Mouse (Mus musculus) forebrain, embryonic 13.5 days (tissue): ENCODE results near the gene Map2. TPM values are rescaled to one million over a fixed set of nuclear protein-coding genes. Genes with fewer than 3 reads are reported as not detected.

Experiments used
- ATAC-seq: fragments of 200-750 bp; cut with Nextera tagmentation; 2 replicates; pipeline ENCODE4 v1.8.0; 2017
- H3K27ac ChIP-seq: fragments of 300-500 bp; sonication (generic); 2 replicates; pipeline ENCODE4 v1.5.1; 2015; ENCODE audit warnings: inconsistent platforms, mild to moderate bottlenecking, moderate library complexity
- H3K27me3 ChIP-seq: fragments of 300-500 bp; sonication (generic); 2 replicates; pipeline ENCODE4 v1.6.1; 2015; ENCODE audit warnings: mild to moderate bottlenecking, inconsistent platforms
- H3K36me3 ChIP-seq: fragments of 300-500 bp; sonication (generic); 2 replicates; pipeline ENCODE4 v1.6.1; 2015; ENCODE audit warnings: mild to moderate bottlenecking, inconsistent platforms; ENCODE audit not compliant: poor library complexity, severe bottlenecking
- H3K4me1 ChIP-seq: fragments of 300-500 bp; sonication (generic); 2 replicates; pipeline ENCODE4 v1.6.1; 2015; ENCODE audit warnings: inconsistent platforms
- H3K4me2 ChIP-seq: fragments of 300-500 bp; sonication (generic); 2 replicates; pipeline ENCODE4 v1.6.1; 2015; ENCODE audit warnings: inconsistent platforms, mild to moderate bottlenecking, moderate library complexity
- H3K4me3 ChIP-seq: fragments of 300-500 bp; sonication (generic); 2 replicates; pipeline ENCODE4 v1.5.1; 2015; ENCODE audit warnings: mild to moderate bottlenecking, inconsistent platforms
- H3K9ac ChIP-seq: fragments of 300-500 bp; sonication (generic); 2 replicates; pipeline ENCODE4 v1.6.1; 2015; ENCODE audit warnings: mild to moderate bottlenecking, inconsistent platforms
- H3K9me3 ChIP-seq: fragments of 300-500 bp; sonication (generic); replicated peaks from 2 replicates; pipeline ENCODE4 v1.6.1; 2016; ENCODE audit warnings: inconsistent platforms
- WGBS: fragments of 180-500 bp; shearing (Covaris S2); methylation state at CpG from one replicate; pipeline ENCODE4 v1.1.7; 2015; 5-methylcytosine and 5-hydroxymethylcytosine counted together
- polyA plus RNA-seq: library from polyadenylated mRNA; unstranded; fragments of >200 nt; fragmentation: Nextera tagmentation; extraction: Ambion mirVana; gene quantifications from 2 replicates; pipeline ENCODE4 v1.2.1, GENCODE M21; 2015

Map2 gene
- polyA plus RNA-seq, 1 experiment from 2014 or later, result 332 TPM

GRCm38 (mm10) chr1:66365600-66365999, 190.5 kb downstream of the Map2 start:
- Histone ChIP-seq H3K4me1 (peaks cover 7% of the 10 kb centered on the region), H3K9ac (no peak overlapping the region), H3K9me3 (no peaks in the 10 kb centered on the region), H3K27me3 (no peaks in the 10 kb centered on the region), H3K4me2 (no peak overlapping the region), H3K36me3 (peaks cover 38% of the 10 kb centered on the region), H3K4me3 (no peak overlapping the region), H3K27ac (no peak overlapping the region)
- 82% methylated on average over 4 of the region's 4 CpGs for WGBS
- no peak for ATAC-seq

GRCm38 (mm10) chr1:66369486-66369885, 194.4 kb downstream of the Map2 start:
- H3K4me2 ChIP-seq, result no peak overlapping the region
- 88% methylated on average over 7 of the region's 7 CpGs for WGBS
- no peaks in the 10 kb centered on the region; the same call in 1 of the 2 replicates for H3K4me1 ChIP-seq
- no peak overlapping the region for H3K27ac ChIP-seq
- H3K9ac ChIP-seq, result no peak overlapping the region
- no peaks in the 10 kb centered on the region for H3K9me3 ChIP-seq
- ATAC-seq, result no peak
- H3K27me3 ChIP-seq, result no peaks in the 10 kb centered on the region
- H3K4me3 ChIP-seq, result no peak overlapping the region
- peaks cover 29% of the 10 kb centered on the region for H3K36me3 ChIP-seq

- H3K9ac ChIP-seq, result no peak overlapping the region
- ATAC-seq, result no peak
- no peak overlapping the region for H3K27ac ChIP-seq
- H3K4me1 ChIP-seq, result no peaks in the 10 kb centered on the region; the same call in 1 of the 2 replicates
- H3K27me3 ChIP-seq, result no peaks in the 10 kb centered on the region
- H3K4me3 ChIP-seq, result no peak overlapping the region
- no peaks in the 10 kb centered on the region for H3K9me3 ChIP-seq
- WGBS, result 73% methylated on average over 2 of the region's 2 CpGs
- peaks cover 19% of the 10 kb centered on the region for H3K36me3 ChIP-seq
- no peak overlapping the region for H3K4me2 ChIP-seq
Measured at GRCm38 (mm10) chr1:66371371-66371770, 196.3 kb downstream of the Map2 start.

- 43% methylated on average over 4 of the region's 4 CpGs for WGBS
- Histone ChIP-seq H3K27ac (peak overlapping the region; percentile 95), H3K9ac (peak overlapping the region; percentile 40; the same call in 1 of the 2 replicates), H3K9me3 (no peaks in the 10 kb centered on the region), H3K36me3 (peaks cover 11% of the 10 kb centered on the region), H3K4me2 (peak overlapping the region; percentile 65), H3K4me1 (peaks cover 53% of the 10 kb centered on the region), H3K4me3 (peak overlapping the region; percentile 41), H3K27me3 (no peaks in the 10 kb centered on the region)
- ATAC-seq, result peak; percentile 34
Measured at GRCm38 (mm10) chr1:66386321-66386720, 211.2 kb downstream of the Map2 start.

- peak; percentile 96 for ATAC-seq
- WGBS, result 5% methylated on average over 10 of the region's 10 CpGs
- Histone ChIP-seq H3K27ac (peak overlapping the region; percentile 95), H3K4me3 (peak overlapping the region; percentile 41), H3K36me3 (peaks cover 10% of the 10 kb centered on the region; the same call in 1 of the 2 replicates), H3K4me2 (peak overlapping the region; percentile 65), H3K9ac (peak overlapping the region; percentile 70), H3K27me3 (no peaks in the 10 kb centered on the region), H3K4me1 (peaks cover 53% of the 10 kb centered on the region), H3K9me3 (no peaks in the 10 kb centered on the region)
Measured at GRCm38 (mm10) chr1:66386751-66387452, 211.8 kb downstream of the Map2 start.

- peak overlapping the region; percentile 23 for H3K4me3 ChIP-seq
- peak overlapping the region; percentile 72 for H3K27ac ChIP-seq
- H3K36me3 ChIP-seq, result no peaks in the 10 kb centered on the region
- ATAC-seq, result peak; percentile 37; the same call in 1 of the 2 replicates
- no peaks in the 10 kb centered on the region for H3K27me3 ChIP-seq
- peak overlapping the region; percentile 56 for H3K4me2 ChIP-seq
- 24% methylated on average over 8 of the region's 8 CpGs for WGBS
- no peaks in the 10 kb centered on the region for H3K9me3 ChIP-seq
- peak overlapping the region; percentile 56 for H3K9ac ChIP-seq
- H3K4me1 ChIP-seq, result peaks cover 53% of the 10 kb centered on the region
Measured at GRCm38 (mm10) chr1:66388561-66388960, 213.5 kb downstream of the Map2 start.

- Histone ChIP-seq H3K9me3 (no peaks in the 10 kb centered on the region), H3K4me2 (peak overlapping the region; percentile 45), H3K27me3 (no peaks in the 10 kb centered on the region), H3K4me1 (peaks cover 24% of the 10 kb centered on the region), H3K36me3 (peaks cover 7% of the 10 kb centered on the region; the same call in 1 of the 2 replicates), H3K4me3 (no peak overlapping the region), H3K9ac (no peak overlapping the region), H3K27ac (peak overlapping the region; percentile 64)
- WGBS, result 14% methylated on average over 8 of the region's 8 CpGs
- ATAC-seq, result peak; percentile 81
Measured at GRCm38 (mm10) chr1:66394944-66395637, 220.0 kb downstream of the Map2 start.

- no peaks in the 10 kb centered on the region for H3K27me3 ChIP-seq
- peak overlapping the region; percentile 14; the same call in 1 of the 2 replicates for H3K4me2 ChIP-seq
- peaks cover 24% of the 10 kb centered on the region for H3K4me1 ChIP-seq
- 48% methylated on average over 2 of the region's 2 CpGs for WGBS
- no peaks in the 10 kb centered on the region for H3K9me3 ChIP-seq
- H3K9ac ChIP-seq, result no peak overlapping the region
- peak; percentile 37; the same call in 1 of the 2 replicates for ATAC-seq
- peaks cover 11% of the 10 kb centered on the region for H3K36me3 ChIP-seq
- H3K4me3 ChIP-seq, result no peak overlapping the region
- peak overlapping the region; percentile 64; the same call in 1 of the 2 replicates for H3K27ac ChIP-seq
Measured at GRCm38 (mm10) chr1:66395826-66396225, 220.8 kb downstream of the Map2 start.

- peak; percentile 55 for ATAC-seq
- Histone ChIP-seq H3K4me3 (no peak overlapping the region), H3K27ac (peak overlapping the region; percentile 31; the same call in 1 of the 2 replicates), H3K36me3 (peaks cover 53% of the 10 kb centered on the region), H3K27me3 (no peaks in the 10 kb centered on the region), H3K9me3 (no peaks in the 10 kb centered on the region), H3K4me1 (peaks cover 7% of the 10 kb centered on the region; the same call in 1 of the 2 replicates), H3K4me2 (no peak overlapping the region), H3K9ac (peak overlapping the region; percentile 43; the same call in 1 of the 2 replicates)
- WGBS, result 20% methylated on average over 9 of the region's 9 CpGs
Measured at GRCm38 (mm10) chr1:66401902-66402301, 226.8 kb downstream of the Map2 start.

GRCm38 (mm10) chr1:66407270-66407967, 232.3 kb downstream of the Map2 start:
- Histone ChIP-seq H3K27me3 (no peaks in the 10 kb centered on the region), H3K4me3 (no peak overlapping the region), H3K9ac (no peak overlapping the region), H3K9me3 (no peaks in the 10 kb centered on the region), H3K27ac (no peak overlapping the region), H3K4me1 (no peaks in the 10 kb centered on the region), H3K36me3 (peaks cover 72% of the 10 kb centered on the region), H3K4me2 (no peak overlapping the region)
- WGBS, result 62% methylated on average over 13 of the region's 13 CpGs
- peak; percentile 81 for ATAC-seq

GRCm38 (mm10) chr1:66418360-66418759, 243.3 kb downstream of the Map2 start:
- H3K4me2 ChIP-seq, result no peak overlapping the region
- no peaks in the 10 kb centered on the region for H3K4me1 ChIP-seq
- peaks cover 69% of the 10 kb centered on the region for H3K36me3 ChIP-seq
- no peak overlapping the region for H3K4me3 ChIP-seq
- no peaks in the 10 kb centered on the region for H3K27me3 ChIP-seq
- no peak for ATAC-seq
- no peak overlapping the region for H3K27ac ChIP-seq
- no peaks in the 10 kb centered on the region for H3K9me3 ChIP-seq
- H3K9ac ChIP-seq, result no peak overlapping the region

- Histone ChIP-seq H3K36me3 (peaks cover 69% of the 10 kb centered on the region), H3K4me1 (no peaks in the 10 kb centered on the region), H3K9ac (no peak overlapping the region), H3K4me2 (no peak overlapping the region), H3K27me3 (no peaks in the 10 kb centered on the region), H3K27ac (no peak overlapping the region), H3K4me3 (no peak overlapping the region), H3K9me3 (no peaks in the 10 kb centered on the region)
- ATAC-seq, result no peak
- 91% methylated on average over 5 of the region's 5 CpGs for WGBS
Measured at GRCm38 (mm10) chr1:66426073-66426472, 251.0 kb downstream of the Map2 start.
